Mouse (Mus musculus): Measurements from ENCODE around the gene Rbfox2. TPM values are rescaled to one million over a fixed set of nuclear protein-coding genes. Genes with fewer than 3 reads are reported as not detected.

Gene Rbfox2
- polyA plus RNA-seq, 1 experiment from 2014 or later = 54.6 TPM

GRCm38 (mm10) chr15:77185614-77186013 lies 121.2 kb downstream of the Rbfox2 start:
- Histone ChIP-seq H3K4me2 (no peak overlapping the region), H3K9ac (no peak overlapping the region), H3K27me3 (no peaks in the 10 kb centered on the region), H3K36me3 (no peaks in the 10 kb centered on the region), H3K4me3 (no peak overlapping the region), H3K27ac (0 out of 2 replicates have a peak overlapping the region, but pooled peaks have one; percentile 29), H3K9me3 (replicated peaks) (no peaks in the 10 kb centered on the region), H3K4me1 (replicated peaks) (peaks cover 28% of the 10 kb centered on the region)
- peak; percentile 62 for ATAC-seq (replicated peaks; ENCODE audit: insufficient number of reproducible peaks, insufficient read depth, low FRiP score, low read depth)
- 31% methylated on average over 5 of the region's 5 CpGs for WGBS

GRCm38 (mm10) chr15:77182800-77183199 lies 124.0 kb downstream of the Rbfox2 start:
- Histone ChIP-seq H3K9me3 (replicated peaks) (no peaks in the 10 kb centered on the region), H3K27me3 (no peaks in the 10 kb centered on the region), H3K4me2 (no peak overlapping the region), H3K27ac (peak overlapping the region; percentile 81), H3K4me1 (replicated peaks) (peaks cover 18% of the 10 kb centered on the region), H3K36me3 (no peaks in the 10 kb centered on the region), H3K4me3 (no peak overlapping the region), H3K9ac (no peak overlapping the region)
- 0 out of 2 replicates have a peak, but pooled peaks have one; percentile 27 for ATAC-seq (replicated peaks; ENCODE audit: insufficient number of reproducible peaks, insufficient read depth, low FRiP score, low read depth)
- WGBS = 50% methylated on average over 5 of the region's 5 CpGs

GRCm38 (mm10) chr15:77174018-77174417 lies 132.8 kb downstream of the Rbfox2 start:
- H3K36me3 ChIP-seq = no peaks in the 10 kb centered on the region
- H3K9me3 ChIP-seq (replicated peaks) = no peaks in the 10 kb centered on the region
- H3K27ac ChIP-seq = peak overlapping the region; percentile 67
- H3K4me1 ChIP-seq (replicated peaks) = peaks cover 24% of the 10 kb centered on the region
- no peak; the same call in 1 of the 2 replicates for ATAC-seq (replicated peaks; ENCODE audit: insufficient number of reproducible peaks, insufficient read depth, low FRiP score, low read depth)
- whole genome bisulfite sequencing = 49% methylated on average over 5 of the region's 5 CpGs
- no peaks in the 10 kb centered on the region for H3K27me3 ChIP-seq
- no peak overlapping the region for H3K4me3 ChIP-seq
- H3K4me2 ChIP-seq = no peak overlapping the region
- no peak overlapping the region for H3K9ac ChIP-seq

GRCm38 (mm10) chr15:77172414-77172813 lies 134.4 kb downstream of the Rbfox2 start:
- WGBS = 46% methylated on average over 3 of the region's 3 CpGs
- Histone ChIP-seq H3K27me3 (no peaks in the 10 kb centered on the region), H3K27ac (0 out of 2 replicates have a peak overlapping the region, but pooled peaks have one; percentile 15), H3K4me1 (replicated peaks) (peaks cover 26% of the 10 kb centered on the region), H3K4me2 (no peak overlapping the region), H3K9me3 (replicated peaks) (no peaks in the 10 kb centered on the region), H3K4me3 (no peak overlapping the region), H3K36me3 (no peaks in the 10 kb centered on the region), H3K9ac (no peak overlapping the region)
- ATAC-seq (replicated peaks; ENCODE audit: insufficient number of reproducible peaks, insufficient read depth, low FRiP score, low read depth) = no peak

GRCm38 (mm10) chr15:77168781-77169180 lies 138.0 kb downstream of the Rbfox2 start:
- H3K4me2 ChIP-seq = no peak overlapping the region
- H3K27me3 ChIP-seq = no peaks in the 10 kb centered on the region
- H3K27ac ChIP-seq = no peak overlapping the region
- no peak overlapping the region for H3K9ac ChIP-seq
- H3K9me3 ChIP-seq (replicated peaks) = no peaks in the 10 kb centered on the region
- no peaks in the 10 kb centered on the region for H3K36me3 ChIP-seq
- ATAC-seq (replicated peaks; ENCODE audit: insufficient number of reproducible peaks, insufficient read depth, low FRiP score, low read depth) = no peak
- 40% methylated on average over 2 of the region's 2 CpGs for WGBS
- H3K4me3 ChIP-seq = no peak overlapping the region
- peaks cover 32% of the 10 kb centered on the region for H3K4me1 ChIP-seq (replicated peaks)

GRCm38 (mm10) chr15:77166225-77166732 lies 140.5 kb downstream of the Rbfox2 start:
- WGBS = 7% methylated on average over 1 of the region's 1 CpGs
- no peak for ATAC-seq (replicated peaks; ENCODE audit: insufficient number of reproducible peaks, insufficient read depth, low FRiP score, low read depth)
- Histone ChIP-seq H3K4me2 (no peak overlapping the region), H3K36me3 (no peaks in the 10 kb centered on the region), H3K27me3 (no peaks in the 10 kb centered on the region), H3K9ac (no peak overlapping the region), H3K9me3 (replicated peaks) (no peaks in the 10 kb centered on the region), H3K27ac (no peak overlapping the region), H3K4me1 (replicated peaks) (peaks cover 35% of the 10 kb centered on the region), H3K4me3 (no peak overlapping the region)

GRCm38 (mm10) chr15:77163336-77163735 lies 143.5 kb downstream of the Rbfox2 start:
- no peaks in the 10 kb centered on the region for H3K27me3 ChIP-seq
- no peak overlapping the region for H3K9ac ChIP-seq
- H3K4me3 ChIP-seq = no peak overlapping the region
- WGBS = 21% methylated on average over 6 of the region's 6 CpGs
- no peaks in the 10 kb centered on the region for H3K36me3 ChIP-seq
- peak overlapping the region; percentile 9; the same call in 1 of the 2 replicates for H3K4me2 ChIP-seq
- H3K27ac ChIP-seq = peak overlapping the region; percentile 76
- 0 out of 2 replicates have a peak, but pooled peaks have one; percentile 50 for ATAC-seq (replicated peaks; ENCODE audit: insufficient number of reproducible peaks, insufficient read depth, low FRiP score, low read depth)
- peaks cover 50% of the 10 kb centered on the region for H3K4me1 ChIP-seq (replicated peaks)
- H3K9me3 ChIP-seq (replicated peaks) = no peaks in the 10 kb centered on the region

GRCm38 (mm10) chr15:77162931-77163330 lies 143.9 kb downstream of the Rbfox2 start:
- ATAC-seq (replicated peaks; ENCODE audit: insufficient number of reproducible peaks, insufficient read depth, low FRiP score, low read depth) = no peak
- no peak overlapping the region for H3K9ac ChIP-seq
- H3K4me1 ChIP-seq (replicated peaks) = peaks cover 51% of the 10 kb centered on the region
- no peak overlapping the region for H3K4me3 ChIP-seq
- peak overlapping the region; percentile 76 for H3K27ac ChIP-seq
- no peaks in the 10 kb centered on the region for H3K27me3 ChIP-seq
- WGBS = 63% methylated on average over 6 of the region's 6 CpGs
- H3K36me3 ChIP-seq = no peaks in the 10 kb centered on the region
- H3K4me2 ChIP-seq = peak overlapping the region; percentile 9; the same call in 1 of the 2 replicates
- no peaks in the 10 kb centered on the region for H3K9me3 ChIP-seq (replicated peaks)

- Histone ChIP-seq H3K27me3 (no peaks in the 10 kb centered on the region), H3K36me3 (no peaks in the 10 kb centered on the region), H3K4me1 (replicated peaks) (peaks cover 59% of the 10 kb centered on the region), H3K4me3 (no peak overlapping the region), H3K27ac (peak overlapping the region; percentile 41), H3K9me3 (replicated peaks) (no peaks in the 10 kb centered on the region), H3K9ac (no peak overlapping the region), H3K4me2 (no peak overlapping the region)
- no peak for ATAC-seq (replicated peaks; ENCODE audit: insufficient number of reproducible peaks, insufficient read depth, low FRiP score, low read depth)
- WGBS = 39% methylated on average over 5 of the region's 5 CpGs
Observed at GRCm38 (mm10) chr15:77161382-77161781, 145.4 kb downstream of the Rbfox2 start.

- Histone ChIP-seq H3K4me1 (replicated peaks) (peaks cover 62% of the 10 kb centered on the region), H3K9ac (no peak overlapping the region), H3K4me2 (no peak overlapping the region), H3K36me3 (no peaks in the 10 kb centered on the region), H3K27me3 (no peaks in the 10 kb centered on the region), H3K4me3 (no peak overlapping the region), H3K9me3 (replicated peaks) (no peaks in the 10 kb centered on the region), H3K27ac (peak overlapping the region; percentile 41; the same call in 1 of the 2 replicates)
- no peak for ATAC-seq (replicated peaks; ENCODE audit: insufficient number of reproducible peaks, insufficient read depth, low FRiP score, low read depth)
- WGBS = 84% methylated on average over 4 of the region's 4 CpGs
Observed at GRCm38 (mm10) chr15:77160848-77161247, 146.0 kb downstream of the Rbfox2 start.

GRCm38 (mm10) chr15:77156525-77156924 lies 150.3 kb downstream of the Rbfox2 start:
- H3K9ac ChIP-seq = no peak overlapping the region
- no peaks in the 10 kb centered on the region for H3K27me3 ChIP-seq
- no peak for ATAC-seq (replicated peaks; ENCODE audit: insufficient number of reproducible peaks, insufficient read depth, low FRiP score, low read depth)
- WGBS = 23% methylated on average over 3 of the region's 3 CpGs
- peaks cover 46% of the 10 kb centered on the region for H3K4me1 ChIP-seq (replicated peaks)
- no peak overlapping the region for H3K4me2 ChIP-seq
- no peaks in the 10 kb centered on the region for H3K36me3 ChIP-seq
- H3K4me3 ChIP-seq = no peak overlapping the region
- peak overlapping the region; percentile 66 for H3K27ac ChIP-seq
- H3K9me3 ChIP-seq (replicated peaks) = no peaks in the 10 kb centered on the region

- no peaks in the 10 kb centered on the region for H3K9me3 ChIP-seq (replicated peaks)
- no peak for ATAC-seq (replicated peaks; ENCODE audit: insufficient number of reproducible peaks, insufficient read depth, low FRiP score, low read depth)
- 59% methylated on average over 10 of the region's 10 CpGs for WGBS
Observed at GRCm38 (mm10) chr15:77154248-77154785, 152.5 kb downstream of the Rbfox2 start.

More at GRCm38 (mm10) chr15:77154248-77154785, 152.5 kb downstream of the Rbfox2 start:
- no peaks in the 10 kb centered on the region for H3K36me3 ChIP-seq
- H3K27ac ChIP-seq = peak overlapping the region; percentile 94
- H3K4me3 ChIP-seq = no peak overlapping the region
- H3K9ac ChIP-seq = no peak overlapping the region
- peaks cover 55% of the 10 kb centered on the region for H3K4me1 ChIP-seq (replicated peaks)
- H3K27me3 ChIP-seq = no peaks in the 10 kb centered on the region
- peak overlapping the region; percentile 63; the same call in 1 of the 2 replicates for H3K4me2 ChIP-seq

Measured in heart, embryonic 15.5 days (tissue).